Mouse (Mus musculus) cerebellum, postnatal 14 days (tissue): ENCODE results near the gene Tmtc4.
A peak's percentile ranks its signal among the peaks of the same experiment; 100 is the strongest.

ENCODE experiments used
- DNase-seq, 2 experiments: peaks; one replicate each; pipeline ENCODE4 v3.0.0; 2021; ENCODE audit warnings: mixed read lengths in 2 of 2

Gene Tmtc4

GRCm38 (mm10) chr14:122983226-122984215 lies at the start of gene Tmtc4:
Gene Tmtc4, minus strand, starts transcription at chr14:122984035.
- peak; percentile 95 to 97 for DNase-seq

DNA sequence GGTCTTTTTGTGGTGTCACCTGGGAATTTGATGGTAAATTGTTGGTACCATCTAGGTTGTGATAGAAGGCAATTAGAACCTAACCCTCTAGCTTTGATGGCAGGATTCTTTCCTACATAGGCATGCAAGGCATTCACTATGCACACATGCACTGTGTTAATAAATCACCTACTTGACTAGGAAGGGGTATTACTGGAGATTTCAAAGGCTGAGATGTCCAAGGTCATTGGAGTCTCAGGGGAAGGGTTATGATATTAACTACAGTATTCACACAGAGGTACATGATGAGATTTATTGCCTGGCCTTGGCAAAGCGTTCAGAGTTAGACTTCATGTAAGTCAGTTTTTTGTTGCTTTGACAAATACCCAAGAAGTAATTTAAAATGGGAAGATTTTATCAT lies 48.6 kb upstream of the Tmtc4 start:
- DNase-seq = no peak

DNA sequence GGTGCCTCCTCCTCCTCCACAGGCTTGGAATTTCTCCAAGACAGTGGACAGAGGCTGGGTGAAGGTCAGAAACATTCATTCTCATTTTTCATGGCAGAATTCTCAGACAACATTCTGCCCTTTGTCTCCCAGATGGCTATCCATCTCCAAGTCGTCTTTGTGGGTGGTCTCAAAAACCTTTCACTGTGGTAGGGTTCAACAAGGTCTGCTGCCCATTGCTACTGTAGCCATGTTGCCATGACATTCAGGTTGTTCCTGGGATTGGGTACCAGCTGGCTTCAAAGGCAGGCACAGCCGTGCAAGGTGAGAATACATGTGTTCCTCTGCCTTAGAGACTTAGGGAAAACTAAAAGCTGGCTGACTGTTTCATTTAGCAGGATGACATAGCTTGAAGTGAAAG lies 44.0 kb upstream of the Tmtc4 start:
- no peak for DNase-seq

GRCm38 (mm10) chr14:123022981-123023380 lies 39.1 kb upstream of the Tmtc4 start:
- no peak for DNase-seq

- DNase-seq = no peak
These were observed 32.5 kb upstream of the Tmtc4 start for GRCm38 (mm10) chr14:123016310-123016709.

GRCm38 (mm10) chr14:123015687-123016086 lies 31.9 kb upstream of the Tmtc4 start:
- DNase-seq = no peak

GRCm38 (mm10) chr14:123009108-123010018 lies 25.5 kb upstream of the Tmtc4 start:
- no peak for DNase-seq

DNA sequence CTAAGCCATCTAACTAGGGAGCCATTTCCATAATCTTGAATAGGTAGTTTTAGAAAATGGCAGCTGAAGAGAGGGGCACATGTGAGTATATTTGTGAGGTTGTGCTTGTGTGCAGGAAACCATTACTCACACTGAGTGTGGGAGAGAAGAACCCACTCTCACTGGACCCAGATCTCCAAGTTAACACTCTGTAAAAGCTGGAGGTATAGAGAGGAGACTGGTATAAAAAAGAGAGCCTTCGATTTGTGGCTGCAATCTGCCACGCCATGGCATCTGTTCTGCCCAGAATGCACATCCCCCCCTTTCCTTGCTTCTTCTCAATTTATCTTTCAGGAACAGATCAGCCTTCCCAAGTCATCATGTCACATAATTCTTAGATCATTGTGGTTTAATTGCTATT lies 24.8 kb upstream of the Tmtc4 start:
- no peak for DNase-seq

- DNase-seq = no peak
These were observed 19.9 kb upstream of the Tmtc4 start for GRCm38 (mm10) chr14:123003715-123004114.

GRCm38 (mm10) chr14:123001391-123001790 lies 17.6 kb upstream of the Tmtc4 start:
- DNase-seq = no peak

DNA sequence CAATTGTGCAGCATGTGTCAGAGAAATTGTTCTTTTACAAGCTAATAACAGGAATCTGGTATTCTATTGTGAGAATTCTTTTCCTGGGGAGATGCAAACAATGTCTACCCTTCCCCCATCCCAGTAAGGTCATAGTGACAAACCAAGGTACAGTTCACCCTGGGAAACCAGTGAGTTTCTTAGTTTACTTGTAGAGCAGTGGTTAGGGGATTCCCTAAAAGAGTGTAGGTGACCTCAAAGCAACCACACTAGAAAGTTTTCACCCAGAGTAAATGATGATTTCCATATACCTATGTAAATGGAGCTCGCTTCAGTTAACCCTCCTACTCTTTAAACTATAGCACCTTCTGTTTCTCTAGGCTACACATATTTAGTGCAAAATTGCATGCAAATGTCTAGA lies 13.6 kb upstream of the Tmtc4 start:
- DNase-seq = no peak

DNA sequence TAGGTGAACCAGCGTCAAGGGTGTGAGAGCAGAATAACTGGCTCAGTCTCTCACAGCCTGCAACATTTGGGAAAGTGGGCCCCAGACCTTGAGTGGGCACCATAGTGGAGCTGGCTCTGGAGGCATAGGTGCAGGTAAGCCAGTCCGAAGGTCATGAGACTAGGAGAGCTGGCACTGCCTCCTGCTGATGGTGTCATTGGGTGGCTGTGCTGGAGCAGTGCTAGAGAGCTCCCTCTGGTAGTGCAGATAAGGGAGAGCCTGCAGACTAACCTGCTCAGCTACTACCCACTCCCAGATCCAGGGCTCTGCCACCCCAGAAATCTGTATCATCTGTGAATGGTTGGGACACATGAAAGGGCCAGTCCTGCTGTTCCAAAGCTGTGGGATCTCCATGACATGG lies 10.1 kb upstream of the Tmtc4 start:
- no peak for DNase-seq

GRCm38 (mm10) chr14:122992937-122993336 lies 9.1 kb upstream of the Tmtc4 start:
- DNase-seq = no peak

DNA sequence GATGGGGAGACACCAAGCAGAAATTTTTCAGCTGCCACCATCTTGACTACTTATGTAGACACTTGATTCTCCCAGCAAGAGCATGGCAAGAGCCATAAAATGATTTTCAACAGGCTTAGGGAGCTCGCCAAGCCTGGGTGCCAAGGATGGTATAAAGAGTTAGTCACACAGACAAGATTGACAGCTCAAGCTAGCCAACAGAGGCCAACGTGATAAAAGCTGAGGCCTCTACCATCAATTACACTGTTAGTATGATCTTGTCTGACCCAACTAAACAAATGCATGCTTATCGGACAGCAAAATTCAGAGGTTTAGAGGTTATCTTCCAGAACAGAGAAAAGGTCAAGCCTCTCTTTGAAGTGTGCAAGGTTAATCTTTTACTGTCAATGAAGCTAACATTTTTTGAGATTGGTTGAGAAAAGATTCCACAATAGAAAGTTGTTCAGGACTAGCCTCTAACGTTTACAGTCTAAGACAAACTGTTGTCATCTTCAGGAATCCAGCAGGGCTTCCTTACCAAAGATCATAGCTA lies 6.8 kb upstream of the Tmtc4 start:
- no peak for DNase-seq

DNA sequence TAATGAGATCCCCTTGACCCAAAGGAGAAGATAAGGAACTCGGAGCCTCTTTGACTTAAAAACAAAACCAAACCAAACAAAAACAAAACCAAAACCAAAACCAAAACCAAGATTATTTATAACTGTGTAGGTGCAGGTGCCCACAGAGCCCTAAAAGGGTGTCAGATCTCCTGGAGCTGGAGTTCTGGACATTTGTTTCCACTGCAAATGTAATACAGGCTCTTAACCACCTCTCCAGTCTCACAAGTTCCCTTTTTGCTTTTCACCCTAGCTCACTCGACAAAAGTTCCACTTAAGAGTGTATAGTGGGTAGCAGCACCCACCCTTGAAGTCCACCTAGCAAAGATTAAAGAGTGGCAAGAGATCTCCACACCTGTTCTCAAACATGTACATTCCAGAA lies 2.6 kb upstream of the Tmtc4 start:
- DNase-seq = no peak

- DNase-seq = peak; percentile 92 to 93
These were observed 1.1 kb downstream of the Tmtc4 start for GRCm38 (mm10) chr14:122982571-122983225.

GRCm38 (mm10) chr14:122981831-122982485 lies 1.9 kb downstream of the Tmtc4 start:
- peak in 1 of 2 experiments; percentile 29 for DNase-seq

DNA sequence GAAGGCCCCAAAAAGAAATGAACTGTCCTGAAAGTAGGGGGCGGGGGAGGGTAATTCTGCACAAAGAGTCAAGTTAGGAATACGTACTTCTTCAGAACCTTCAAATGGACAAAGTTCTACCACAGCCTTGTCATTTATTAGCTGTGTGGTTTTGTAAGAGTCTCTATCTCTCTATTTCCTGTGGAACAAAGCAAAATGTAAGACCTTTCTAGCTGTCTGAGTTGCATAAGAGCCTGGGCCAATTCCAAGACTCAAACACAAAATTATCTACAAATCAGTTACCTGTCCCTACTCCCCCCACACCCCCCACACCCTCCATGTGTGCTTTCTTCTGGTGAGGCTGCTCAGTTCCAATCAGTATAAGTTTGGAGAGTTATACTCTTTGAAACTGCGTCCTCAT lies 5.0 kb downstream of the Tmtc4 start:
- DNase-seq = no peak

- DNase-seq = no peak
These were observed 6.1 kb downstream of the Tmtc4 start for GRCm38 (mm10) chr14:122977797-122978140.

- no peak for DNase-seq
These were observed 6.6 kb downstream of the Tmtc4 start for GRCm38 (mm10) chr14:122977056-122977796.

DNA sequence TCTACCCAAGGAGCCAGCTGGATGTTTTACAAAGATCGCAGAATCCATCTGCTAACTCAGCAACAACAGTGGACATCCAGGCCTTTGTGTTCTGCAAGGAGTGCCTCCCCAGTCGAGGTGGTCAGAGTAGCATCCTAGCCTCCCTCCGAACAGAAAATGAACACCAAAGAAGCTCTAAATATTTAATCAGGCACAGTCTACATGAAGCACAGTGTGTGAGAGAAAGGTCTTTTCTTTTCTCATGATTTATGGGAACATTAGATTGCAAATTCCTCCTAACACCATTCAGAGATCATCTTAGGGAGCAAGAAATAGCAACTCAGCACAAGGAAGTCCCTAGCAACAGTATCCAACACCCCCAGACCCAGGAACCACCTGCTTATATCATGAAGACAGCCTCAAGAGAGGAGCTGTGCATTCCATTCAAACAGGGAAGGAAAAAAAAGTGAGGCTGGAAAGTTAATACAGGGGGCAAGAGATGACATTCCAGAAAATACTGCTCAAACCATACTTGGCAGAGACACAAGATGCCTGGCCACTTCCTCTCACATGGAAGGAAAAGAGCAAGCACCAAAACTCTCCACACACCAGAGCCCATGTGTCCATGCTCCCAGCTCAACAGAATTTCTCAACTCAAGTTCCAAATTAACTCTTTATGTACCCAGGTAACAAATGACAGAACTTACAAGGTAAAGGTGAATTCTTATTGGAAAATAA lies 8.8 kb downstream of the Tmtc4 start:
- no peak for DNase-seq
